Mouse (Mus musculus): ENCODE measurements around the gene Pafah1b2. TPM values are rescaled to one million over a fixed set of nuclear protein-coding genes. Genes with fewer than 3 reads are reported as not detected.

The Pafah1b2 gene
- total and polyA plus RNA-seq, 3 experiments = 17.1 to 49.0 (median 46.0) TPM

GRCm38 (mm10) chr9:45917041-45917934 is 95.2 kb downstream of the Pafah1b2 start:
- peak overlapping the region; percentile 47 for H3K27ac ChIP-seq
- no peak overlapping the region for H3K4me3 ChIP-seq
- H3K36me3 ChIP-seq (ENCODE audit: control insufficient read depth, insufficient read depth, low read length) = peaks cover 2% of the 10 kb centered on the region
- no peaks in the 10 kb centered on the region for H3K27me3 ChIP-seq (ENCODE audit: control insufficient read depth, insufficient read depth, low read length)
- WGBS = 43% methylated on average over 5 of the region's 5 CpGs
- no peak overlapping the region for H3K9ac ChIP-seq (ENCODE audit: low read depth, low read length)
- peaks cover 6% of the 10 kb centered on the region for H3K4me1 ChIP-seq (ENCODE audit: control insufficient read depth, insufficient read depth, low read length)
- no peaks in the 10 kb centered on the region for H3K79me2 ChIP-seq (replicated peaks; ENCODE audit: control insufficient read depth, insufficient read depth, low read length)
- DNase-seq = peak; percentile 60 to 66
- intact Hi-C loops (cut with DNase I) = no loop called here
- TF ChIP-seq EP300 (IDR thresholded peaks at IDR 0.05; ENCODE audit: insufficient read depth, low read depth, low read length) = no peak
- TF ChIP-seq CTCF (IDR thresholded peaks at IDR 0.05) = no peak
- TF ChIP-seq POLR2A (IDR thresholded peaks at IDR 0.05; ENCODE audit: insufficient read depth, low read depth, low read length) = no peak

GRCm38 (mm10) chr9:45915659-45916058 is 96.8 kb downstream of the Pafah1b2 start:
- no peak for TF ChIP-seq CTCF (IDR thresholded peaks at IDR 0.05)
- TF ChIP-seq EP300 (IDR thresholded peaks at IDR 0.05; ENCODE audit: insufficient read depth, low read depth, low read length) = no peak
- no peak for TF ChIP-seq POLR2A (IDR thresholded peaks at IDR 0.05; ENCODE audit: insufficient read depth, low read depth, low read length)
- Histone ChIP-seq H3K79me2 (replicated peaks; ENCODE audit: control insufficient read depth, insufficient read depth, low read length) (no peaks in the 10 kb centered on the region), H3K4me3 (no peak overlapping the region), H3K9ac (ENCODE audit: low read depth, low read length) (no peak overlapping the region), H3K4me1 (ENCODE audit: control insufficient read depth, insufficient read depth, low read length) (peaks cover 6% of the 10 kb centered on the region), H3K36me3 (ENCODE audit: control insufficient read depth, insufficient read depth, low read length) (peaks cover 2% of the 10 kb centered on the region), H3K27ac (no peak overlapping the region), H3K27me3 (ENCODE audit: control insufficient read depth, insufficient read depth, low read length) (no peaks in the 10 kb centered on the region)
- no peak for DNase-seq
- intact Hi-C loops (cut with DNase I) = no loop called here
- WGBS = 93% methylated on average over 2 of the region's 2 CpGs

Small RNAs within 50 kb of the gene (microRNA-seq; reads per million reads assigned to microRNA genes)
- gene Mir7087 = 0.39 to 1.1 reads per million in 2 experiments

Other genes with a start within 250 kb of the Pafah1b2 start
- 1 to 10 TPM; 6.0 to 6.2 TPM for gene Cep164, start 184.0 kb downstream of the Pafah1b2 start, total RNA-seq (2021)
- 6.0 and 7.4 TPM in 2 replicates for gene Cep164, start 184.0 kb downstream of the Pafah1b2 start, polyA plus RNA-seq (2012; rRNA removed)
- 10 to 100 TPM; 29.5 to 30.6 TPM for gene Bace1, start 174.1 kb downstream of the Pafah1b2 start, total RNA-seq (2021)
- gene Bace1, start 174.1 kb downstream of the Pafah1b2 start, polyA plus RNA-seq (2012; rRNA removed) = 22.7 and 25.3 TPM in 2 replicates
- 10 to 100 TPM; 12.2 to 13.9 TPM for gene Pcsk7, start 106.2 kb downstream of the Pafah1b2 start, total RNA-seq (2021)
- 18.4 and 26.8 TPM in 2 replicates for gene Pcsk7, start 106.2 kb downstream of the Pafah1b2 start, polyA plus RNA-seq (2012; rRNA removed)
- 10 to 100 TPM; 31.8 to 37.1 TPM for gene Rnf214, start 105.8 kb downstream of the Pafah1b2 start, total RNA-seq (2021)
- 12.5 and 21.8 TPM in 2 replicates for gene Rnf214, start 105.8 kb downstream of the Pafah1b2 start, polyA plus RNA-seq (2012; rRNA removed)
- 10 to 100 TPM; 84.0 to 93.6 TPM for gene Tagln, start 76.6 kb downstream of the Pafah1b2 start, total RNA-seq (2021)
- gene Tagln, start 76.6 kb downstream of the Pafah1b2 start, polyA plus RNA-seq (2012; rRNA removed) = 97.6 and 116 TPM in 2 replicates
- gene Sidt2, start 57.4 kb downstream of the Pafah1b2 start, total RNA-seq (2021) = 10 to 100 TPM; 71.6 to 81.7 TPM
- 216 and 414 TPM in 2 replicates for gene Sidt2, start 57.4 kb downstream of the Pafah1b2 start, polyA plus RNA-seq (2012; rRNA removed)
- 10 to 100 TPM; 62.1 to 81.1 TPM for gene Sik3, start 130 bp upstream of the Pafah1b2 start, total RNA-seq (2021)
- gene Sik3, start 130 bp upstream of the Pafah1b2 start, polyA plus RNA-seq (2012; rRNA removed) = 30.7 and 32.1 TPM in 2 replicates
- gene Apoa1, start 215.9 kb upstream of the Pafah1b2 start, total RNA-seq (2021) = not detected
- gene Apoa1, start 215.9 kb upstream of the Pafah1b2 start, polyA plus RNA-seq (2012; rRNA removed) = 0.51 and 2.3 TPM in 2 replicates
- not detected for gene Apoc3, start 222.9 kb upstream of the Pafah1b2 start, total RNA-seq (2021)
- 1.4 and 3.3 TPM in 2 replicates for gene Apoc3, start 222.9 kb upstream of the Pafah1b2 start, polyA plus RNA-seq (2012; rRNA removed)
- not detected for gene Apoa4, start 228.0 kb upstream of the Pafah1b2 start, total RNA-seq (2021)
- gene Apoa4, start 228.0 kb upstream of the Pafah1b2 start, polyA plus RNA-seq (2012; rRNA removed) = 0.09 and 0.10 TPM in 2 replicates

Data from heart, adult 2 months (tissue).